Mouse (Mus musculus): ENCODE measurements around the gene Cep350. TPM values are rescaled to one million over a fixed set of nuclear protein-coding genes. Genes with fewer than 3 reads are reported as not detected.

The Cep350 gene
- polyA plus RNA-seq, 1 experiment from 2014 or later, result 5.6 TPM

- no peak overlapping the region for H3K4me2 ChIP-seq
- no peak overlapping the region for H3K27ac ChIP-seq (ENCODE audit: low read depth, low read length)
- H3K27me3 ChIP-seq (replicated peaks; ENCODE audit: control insufficient read depth, insufficient read depth, low read length), result no peaks in the 10 kb centered on the region
- H3K4me1 ChIP-seq (replicated peaks; ENCODE audit: control insufficient read depth, insufficient read depth, low read length), result peaks cover 3% of the 10 kb centered on the region; the same call in 1 of the 2 replicates
- 0 out of 2 replicates have a peak, but pooled peaks have one; percentile 31 for ATAC-seq (replicated peaks; ENCODE audit: low FRiP score)
- no peaks in the 10 kb centered on the region for H3K36me3 ChIP-seq (ENCODE audit: control insufficient read depth, insufficient read depth, low read length)
- 46% methylated on average over 8 of the region's 8 CpGs for WGBS
- DNase-seq (ENCODE audit: low spot score), result no peak
- H3K4me3 ChIP-seq (ENCODE audit: low read depth, low read length), result no peak overlapping the region
- H3K9ac ChIP-seq (ENCODE audit: low read depth, low read length), result no peak overlapping the region
- H3K9me3 ChIP-seq (ENCODE audit: control insufficient read depth, low read length), result no peaks in the 10 kb centered on the region
These were observed 145.3 kb downstream of the Cep350 start for GRCm38 (mm10) chr1:155827703-155828295.

DNA sequence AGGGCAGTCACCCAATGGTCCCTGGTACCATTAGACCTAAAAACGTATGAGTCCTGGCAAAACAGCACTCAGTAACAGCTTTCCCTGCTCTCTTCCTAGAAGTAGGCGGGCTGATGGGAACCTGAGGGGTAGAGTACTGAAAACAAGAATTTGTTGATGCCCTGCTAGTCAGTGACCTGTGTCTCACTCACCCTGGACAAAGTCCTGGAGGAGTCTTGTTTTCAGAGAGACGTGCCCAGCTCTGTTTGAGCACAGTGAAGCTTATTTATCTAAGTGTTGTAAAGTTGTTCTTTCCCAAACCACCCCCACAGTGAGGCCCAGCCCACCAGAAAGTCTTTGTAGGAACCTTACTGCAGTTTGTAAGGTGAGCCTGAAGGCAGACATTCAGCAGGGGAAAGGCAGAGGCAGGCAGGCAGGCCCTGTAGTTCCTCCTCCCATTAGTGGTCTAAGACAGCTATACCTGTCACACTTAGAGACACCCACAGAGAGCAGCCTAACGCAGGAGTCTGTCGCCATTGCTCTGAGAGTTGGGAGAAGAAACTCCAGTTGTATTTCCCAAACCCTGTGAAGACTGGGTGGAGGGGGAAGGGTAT is 146.2 kb downstream of the Cep350 start:
- Histone ChIP-seq H3K4me1 (replicated peaks; ENCODE audit: control insufficient read depth, insufficient read depth, low read length) (peaks cover 3% of the 10 kb centered on the region; the same call in 1 of the 2 replicates), H3K27me3 (replicated peaks; ENCODE audit: control insufficient read depth, insufficient read depth, low read length) (no peaks in the 10 kb centered on the region), H3K27ac (ENCODE audit: low read depth, low read length) (no peak overlapping the region), H3K4me3 (ENCODE audit: low read depth, low read length) (no peak overlapping the region), H3K36me3 (ENCODE audit: control insufficient read depth, insufficient read depth, low read length) (no peaks in the 10 kb centered on the region), H3K9ac (ENCODE audit: low read depth, low read length) (no peak overlapping the region), H3K4me2 (no peak overlapping the region), H3K9me3 (ENCODE audit: control insufficient read depth, low read length) (no peaks in the 10 kb centered on the region)
- DNase-seq (ENCODE audit: low spot score) (no peak), ATAC-seq (replicated peaks; ENCODE audit: low FRiP score) (no peak)
- 47% methylated on average over 5 of the region's 5 CpGs for WGBS

DNA sequence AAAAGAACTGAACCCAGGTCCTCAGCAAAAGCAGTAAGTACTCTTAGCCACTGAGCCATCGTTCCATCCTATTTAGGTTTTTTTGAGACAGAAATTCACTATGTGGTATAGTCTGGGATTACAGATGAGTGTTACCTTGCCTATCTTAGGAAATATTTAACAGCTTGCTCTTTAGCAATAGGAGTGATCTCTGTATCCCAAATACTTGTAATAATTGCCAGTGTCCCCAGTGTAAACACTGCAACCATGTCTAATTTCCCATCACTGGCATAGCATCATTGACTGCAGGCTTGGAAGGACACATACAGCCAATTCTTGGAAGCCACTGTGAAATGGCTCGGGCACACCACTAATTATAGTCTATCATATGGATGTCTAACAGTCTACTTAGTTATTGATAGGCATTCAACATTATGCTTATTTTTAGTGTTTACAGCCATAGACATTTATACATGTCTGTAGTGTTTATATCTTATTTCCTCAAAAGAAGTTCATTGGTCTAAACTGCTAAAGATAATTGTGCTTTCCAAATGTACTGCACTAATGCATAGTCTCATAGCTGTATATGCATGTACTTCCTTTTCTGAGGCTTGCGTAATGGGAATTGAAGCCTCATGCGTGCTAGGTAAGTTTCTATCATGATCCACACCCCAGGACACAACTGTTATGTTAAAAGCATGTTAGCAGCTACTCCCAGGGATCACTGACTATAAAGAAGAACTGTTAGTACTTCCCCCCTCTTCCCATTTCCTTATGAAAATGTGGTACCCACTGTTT is 146.9 kb downstream of the Cep350 start:
- H3K4me3 ChIP-seq (ENCODE audit: low read depth, low read length), result no peak overlapping the region
- 77% methylated on average over 4 of the region's 4 CpGs for WGBS
- DNase-seq (ENCODE audit: low spot score) (no peak), ATAC-seq (replicated peaks; ENCODE audit: low FRiP score) (no peak)
- no peak overlapping the region for H3K9ac ChIP-seq (ENCODE audit: low read depth, low read length)
- no peak overlapping the region for H3K4me2 ChIP-seq
- H3K27ac ChIP-seq (ENCODE audit: low read depth, low read length), result no peak overlapping the region
- no peaks in the 10 kb centered on the region for H3K9me3 ChIP-seq (ENCODE audit: control insufficient read depth, low read length)
- H3K27me3 ChIP-seq (replicated peaks; ENCODE audit: control insufficient read depth, insufficient read depth, low read length), result no peaks in the 10 kb centered on the region
- peaks cover 3% of the 10 kb centered on the region; the same call in 1 of the 2 replicates for H3K4me1 ChIP-seq (replicated peaks; ENCODE audit: control insufficient read depth, insufficient read depth, low read length)
- no peaks in the 10 kb centered on the region for H3K36me3 ChIP-seq (ENCODE audit: control insufficient read depth, insufficient read depth, low read length)

- no peaks in the 10 kb centered on the region for H3K36me3 ChIP-seq (ENCODE audit: control insufficient read depth, insufficient read depth, low read length)
- ATAC-seq (replicated peaks; ENCODE audit: low FRiP score) (no peak), DNase-seq (ENCODE audit: low spot score) (no peak)
- no peaks in the 10 kb centered on the region for H3K9me3 ChIP-seq (ENCODE audit: control insufficient read depth, low read length)
- no peak overlapping the region for H3K4me3 ChIP-seq (ENCODE audit: low read depth, low read length)
- no peaks in the 10 kb centered on the region for H3K27me3 ChIP-seq (replicated peaks; ENCODE audit: control insufficient read depth, insufficient read depth, low read length)
- WGBS, result 81% methylated on average over 5 of the region's 5 CpGs
- no peaks in the 10 kb centered on the region for H3K4me1 ChIP-seq (replicated peaks; ENCODE audit: control insufficient read depth, insufficient read depth, low read length)
- no peak overlapping the region for H3K27ac ChIP-seq (ENCODE audit: low read depth, low read length)
- no peak overlapping the region for H3K4me2 ChIP-seq
- H3K9ac ChIP-seq (ENCODE audit: low read depth, low read length), result no peak overlapping the region
These were observed 152.4 kb downstream of the Cep350 start for GRCm38 (mm10) chr1:155820646-155821045.

DNA sequence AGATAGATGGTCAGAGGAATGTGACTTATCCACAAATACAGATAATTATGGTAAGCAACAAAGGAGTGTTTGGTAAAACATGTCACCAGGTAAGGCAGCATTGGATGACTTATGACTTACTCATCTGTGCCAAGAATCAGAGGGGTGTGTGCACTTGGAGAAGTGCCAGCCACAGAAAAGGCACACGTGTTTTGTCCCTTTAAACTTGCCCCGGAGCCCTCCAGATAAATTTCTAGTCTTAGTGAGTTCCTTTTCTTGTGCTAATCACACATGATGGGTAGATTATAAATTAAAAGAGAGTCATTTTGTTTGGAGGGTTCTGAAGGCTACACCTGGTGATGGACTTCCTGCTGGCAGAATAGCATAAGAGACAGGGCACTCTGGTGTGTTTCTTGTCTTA is 156.9 kb downstream of the Cep350 start:
- H3K36me3 ChIP-seq (ENCODE audit: control insufficient read depth, insufficient read depth, low read length), result no peaks in the 10 kb centered on the region

DNA sequence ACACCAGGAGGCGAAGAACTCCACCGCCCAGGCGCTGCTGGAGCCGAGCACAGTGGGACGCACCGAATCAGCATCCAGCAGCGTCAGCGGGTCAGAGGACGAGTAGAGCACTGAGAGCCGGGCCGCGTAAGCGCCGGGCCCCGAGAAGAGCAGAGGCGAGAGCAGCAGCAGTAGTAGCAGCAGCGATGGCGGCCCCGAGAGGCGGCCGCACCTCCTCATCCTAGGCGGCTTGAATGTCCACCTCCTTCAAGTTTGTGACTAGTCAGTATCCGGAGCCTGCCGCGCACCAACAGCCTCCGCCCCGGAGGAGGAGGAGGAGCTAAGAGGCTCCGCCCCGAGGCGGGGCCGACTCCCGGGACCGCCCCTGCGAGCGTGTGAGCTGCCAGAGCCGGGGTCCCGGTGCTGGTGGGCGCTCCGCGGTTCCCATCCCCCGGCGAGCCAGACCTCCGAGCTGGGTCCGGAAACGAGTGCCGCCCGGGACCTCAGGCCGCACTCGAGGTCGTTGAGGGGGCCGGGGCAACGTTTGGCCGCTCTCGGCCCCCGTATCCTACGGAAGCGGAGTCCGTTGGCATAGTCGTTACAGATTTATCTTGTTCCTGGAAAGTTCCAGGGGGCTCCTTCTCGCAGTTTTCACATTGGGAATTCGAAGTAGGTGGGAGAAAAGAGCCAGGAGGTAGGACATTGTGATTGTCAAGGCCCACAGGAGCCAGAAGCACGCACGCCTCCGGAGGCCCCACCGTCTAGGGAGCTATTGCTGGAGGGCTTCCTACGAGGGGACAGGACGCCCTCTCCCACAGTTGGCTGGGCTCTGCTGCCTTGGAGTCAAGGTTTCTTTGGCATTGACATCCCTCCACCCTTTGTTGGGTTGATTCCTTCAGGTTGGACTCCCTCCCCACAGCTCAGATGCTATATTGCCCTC is 160.2 kb downstream of the Cep350 start, which contains the start of gene Qsox1:
Gene Qsox1, minus strand, starts transcription at position 309 of the 919 bp plus-strand sequence.
- H3K9me3 ChIP-seq (ENCODE audit: control insufficient read depth, low read length), result no peaks in the 10 kb centered on the region
- H3K36me3 ChIP-seq (ENCODE audit: control insufficient read depth, insufficient read depth, low read length), result no peaks in the 10 kb centered on the region
- peaks cover 15% of the 10 kb centered on the region for H3K4me1 ChIP-seq (replicated peaks; ENCODE audit: control insufficient read depth, insufficient read depth, low read length)
- WGBS, result under 1% methylated on average over 67 of the region's 67 CpGs
- peak within 1 kb of the TSS; percentile 83 for H3K9ac ChIP-seq (ENCODE audit: low read depth, low read length)
- H3K4me3 ChIP-seq (ENCODE audit: low read depth, low read length), result peak within 1 kb of the TSS; percentile 89
- H3K27ac ChIP-seq (ENCODE audit: low read depth, low read length), result peak within 1 kb of the TSS; percentile 62; the same call in 1 of the 2 replicates
- DNase-seq (ENCODE audit: low spot score), result peak; percentile 89
- no peaks in the 10 kb centered on the region for H3K27me3 ChIP-seq (replicated peaks; ENCODE audit: control insufficient read depth, insufficient read depth, low read length)
- peak; percentile 93 for ATAC-seq (replicated peaks; ENCODE audit: low FRiP score)
- H3K4me2 ChIP-seq, result peak within 1 kb of the TSS; percentile 90

More for the DNA sequence above, 156.9 kb downstream of the Cep350 start:
- H3K4me1 ChIP-seq (replicated peaks; ENCODE audit: control insufficient read depth, insufficient read depth, low read length), result peaks cover 13% of the 10 kb centered on the region
- no peak for ATAC-seq (replicated peaks; ENCODE audit: low FRiP score)
- 72% methylated on average over 2 of the region's 2 CpGs for WGBS
- H3K27me3 ChIP-seq (replicated peaks; ENCODE audit: control insufficient read depth, insufficient read depth, low read length), result no peaks in the 10 kb centered on the region
- no peak overlapping the region for H3K4me2 ChIP-seq
- H3K27ac ChIP-seq (ENCODE audit: low read depth, low read length), result no peak overlapping the region
- no peak overlapping the region for H3K9ac ChIP-seq (ENCODE audit: low read depth, low read length)
- H3K9me3 ChIP-seq (ENCODE audit: control insufficient read depth, low read length), result no peaks in the 10 kb centered on the region
- H3K4me3 ChIP-seq (ENCODE audit: low read depth, low read length), result no peak overlapping the region
- no peak for DNase-seq (ENCODE audit: low spot score)

- Histone ChIP-seq H3K36me3 (ENCODE audit: control insufficient read depth, insufficient read depth, low read length) (no peaks in the 10 kb centered on the region), H3K4me3 (ENCODE audit: low read depth, low read length) (peak overlapping the region; percentile 89), H3K4me2 (peak overlapping the region; percentile 90), H3K9me3 (ENCODE audit: control insufficient read depth, low read length) (no peaks in the 10 kb centered on the region), H3K4me1 (replicated peaks; ENCODE audit: control insufficient read depth, insufficient read depth, low read length) (peaks cover 15% of the 10 kb centered on the region), H3K9ac (ENCODE audit: low read depth, low read length) (peak overlapping the region; percentile 83), H3K27me3 (replicated peaks; ENCODE audit: control insufficient read depth, insufficient read depth, low read length) (no peaks in the 10 kb centered on the region), H3K27ac (ENCODE audit: low read depth, low read length) (peak overlapping the region; percentile 62; the same call in 1 of the 2 replicates)
- 3% methylated on average over 22 of the region's 22 CpGs for WGBS
- no peak for DNase-seq (ENCODE audit: low spot score)
- peak; percentile 58; the same call in 1 of the 2 replicates for ATAC-seq (replicated peaks; ENCODE audit: low FRiP score)
These were observed 161.0 kb downstream of the Cep350 start for GRCm38 (mm10) chr1:155811995-155812580.

DNA sequence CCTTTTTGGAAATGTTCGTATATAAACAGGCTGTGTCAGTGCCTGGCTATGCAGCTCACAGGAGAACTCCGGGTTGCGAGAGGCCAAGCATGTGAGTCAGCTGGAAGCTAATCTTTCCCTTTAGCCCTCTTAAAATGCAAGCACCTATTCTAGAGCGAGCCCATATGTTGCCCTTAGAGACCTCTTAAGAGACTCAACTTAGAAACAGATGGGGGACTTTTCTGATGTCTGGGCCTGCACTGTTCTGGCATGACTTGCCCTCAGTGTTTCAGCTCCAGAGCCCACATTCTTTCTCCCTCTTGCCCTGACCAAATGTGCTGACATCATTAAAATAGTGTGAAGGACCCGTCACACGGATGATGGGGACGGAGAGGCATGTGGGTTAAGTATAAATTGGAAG is 162.4 kb downstream of the Cep350 start:
- 68% methylated on average over 7 of the region's 7 CpGs for WGBS
- Histone ChIP-seq H3K36me3 (ENCODE audit: control insufficient read depth, insufficient read depth, low read length) (no peaks in the 10 kb centered on the region), H3K27me3 (replicated peaks; ENCODE audit: control insufficient read depth, insufficient read depth, low read length) (no peaks in the 10 kb centered on the region), H3K9me3 (ENCODE audit: control insufficient read depth, low read length) (no peaks in the 10 kb centered on the region), H3K9ac (ENCODE audit: low read depth, low read length) (no peak overlapping the region), H3K4me1 (replicated peaks; ENCODE audit: control insufficient read depth, insufficient read depth, low read length) (peaks cover 15% of the 10 kb centered on the region), H3K27ac (ENCODE audit: low read depth, low read length) (no peak overlapping the region), H3K4me2 (no peak overlapping the region; the same call in 1 of the 2 replicates), H3K4me3 (ENCODE audit: low read depth, low read length) (no peak overlapping the region)
- ATAC-seq (replicated peaks; ENCODE audit: low FRiP score), result no peak
- no peak for DNase-seq (ENCODE audit: low spot score)

All from liver, embryonic 11.5 days (tissue).